Mouse (Mus musculus) liver, embryonic 15.5 days (tissue): ENCODE data around the gene Tmem245. TPM values are rescaled to one million over a fixed set of nuclear protein-coding genes. Genes with fewer than 3 reads are reported as not detected.
"Not testable (repeated sequence)": the region's sequence is repeated elsewhere in the genome, so short reads cannot be mapped to it uniquely, and the experiment has no call there.

Source experiments
- ATAC-seq: fragments of 200-750 bp; cut with Nextera tagmentation; 2 replicates; pipeline ENCODE4 v1.8.0; 2017; ENCODE audit warnings: moderate number of reproducible peaks, mild to moderate bottlenecking, moderate library complexity; ENCODE audit not compliant: insufficient read depth
- H3K27ac ChIP-seq: fragments of 300-500 bp; sonication (generic); replicated peaks from 2 replicates; pipeline ENCODE4 v1.5.1; 2015; ENCODE audit warnings: mild to moderate bottlenecking, inconsistent platforms
- H3K27me3 ChIP-seq: fragments of 300-500 bp; sonication (generic); 2 replicates; pipeline ENCODE4 v1.6.1; 2015; ENCODE audit warnings: mild to moderate bottlenecking, inconsistent platforms
- H3K36me3 ChIP-seq: fragments of 300-500 bp; sonication (generic); replicated peaks from 2 replicates; pipeline ENCODE4 v1.6.1; 2015; ENCODE audit warnings: moderate library complexity, mild to moderate bottlenecking, inconsistent platforms
- H3K4me1 ChIP-seq: fragments of 300-500 bp; sonication (generic); replicated peaks from 2 replicates; pipeline ENCODE4 v1.6.1; 2015; ENCODE audit warnings: inconsistent platforms
- H3K4me2 ChIP-seq: fragments of 300-500 bp; sonication (generic); 2 replicates; pipeline ENCODE4 v1.6.1; 2015; ENCODE audit warnings: moderate library complexity, mild to moderate bottlenecking, inconsistent platforms
- H3K4me3 ChIP-seq: fragments of 300-500 bp; sonication (generic); replicated peaks from 2 replicates; pipeline ENCODE4 v1.5.1; 2015; ENCODE audit warnings: mild to moderate bottlenecking, inconsistent platforms
- H3K9ac ChIP-seq: fragments of 300-500 bp; sonication (generic); 2 replicates; pipeline ENCODE4 v1.6.1; 2015; ENCODE audit warnings: moderate library complexity, mild to moderate bottlenecking, inconsistent platforms
- H3K9me3 ChIP-seq: fragments of 300-500 bp; sonication (generic); replicated peaks from 2 replicates; pipeline ENCODE4 v1.6.1; 2016; ENCODE audit warnings: inconsistent platforms
- WGBS: fragments of 180-500 bp; shearing (Covaris S2); methylation state at CpG from one replicate; pipeline ENCODE4 v1.1.7; 2015; ENCODE audit warnings: mixed read lengths; ENCODE audit not compliant: insufficient replicate concordance; 5-methylcytosine and 5-hydroxymethylcytosine counted together
- polyA plus RNA-seq: library from polyadenylated mRNA; unstranded; fragments of >200 nt; fragmentation: Nextera tagmentation; extraction: Ambion mirVana; gene quantifications from 2 replicates; pipeline ENCODE4 v1.2.1, GENCODE M21; 2015

The Tmem245 gene
- polyA plus RNA-seq, 1 experiment from 2014 or later, result 3.1 TPM

DNA sequence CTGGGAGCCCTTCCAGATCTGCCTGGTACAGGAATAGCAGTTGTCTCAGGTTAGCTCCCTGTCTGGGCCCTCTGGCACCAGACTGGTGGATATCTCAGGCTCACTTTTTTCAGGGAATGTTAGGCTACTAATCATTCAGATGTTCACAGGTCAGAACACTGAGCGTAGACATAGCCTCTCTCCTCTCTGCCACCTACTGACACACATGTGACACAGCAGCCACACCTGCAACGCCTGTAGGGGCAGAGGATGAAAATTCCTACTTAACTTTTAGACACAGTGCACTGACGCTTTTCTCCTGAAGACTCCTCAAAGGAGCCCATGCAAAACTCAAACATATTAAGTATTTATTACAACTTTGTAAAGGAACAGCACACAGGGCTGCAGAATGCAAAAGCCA lies 49.7 kb downstream of the Tmem245 start:
- Histone ChIP-seq H3K9ac (no peak overlapping the region), H3K4me2 (no peak overlapping the region), H3K9me3 (no peaks in the 10 kb centered on the region), H3K27me3 (no peaks in the 10 kb centered on the region), H3K4me1 (peaks cover 6% of the 10 kb centered on the region), H3K27ac (no peak overlapping the region), H3K4me3 (no peak overlapping the region), H3K36me3 (peaks cover 57% of the 10 kb centered on the region)
- ATAC-seq, result no peak
- WGBS, result 67% methylated on average over 3 of the region's 3 CpGs

DNA sequence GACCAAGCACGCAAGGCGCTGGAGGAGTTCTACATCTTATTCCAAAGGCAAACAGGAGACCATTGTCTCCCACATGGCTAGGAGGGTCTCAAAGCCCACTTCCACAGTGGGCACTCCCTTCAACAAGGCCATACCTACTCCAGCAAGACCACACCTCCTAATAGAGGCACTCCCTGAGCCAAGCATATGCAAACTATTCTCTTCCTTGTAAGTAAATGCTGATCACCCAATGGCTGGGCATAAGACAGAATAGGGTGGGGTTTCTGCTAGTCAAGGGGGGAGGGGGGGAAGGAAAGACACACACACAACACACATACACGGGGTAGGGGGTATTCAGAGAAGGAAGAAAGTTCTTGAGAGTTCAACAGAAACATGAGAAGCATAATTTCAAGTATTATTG lies 53.0 kb downstream of the Tmem245 start:
- H3K4me2 ChIP-seq, result no peak overlapping the region
- peaks cover 8% of the 10 kb centered on the region for H3K4me1 ChIP-seq
- no peaks in the 10 kb centered on the region for H3K27me3 ChIP-seq
- WGBS, result 79% methylated on average over 3 of the region's 3 CpGs
- H3K36me3 ChIP-seq, result peaks cover 55% of the 10 kb centered on the region
- no peaks in the 10 kb centered on the region for H3K9me3 ChIP-seq
- no peak for ATAC-seq
- H3K27ac ChIP-seq, result no peak overlapping the region
- H3K4me3 ChIP-seq, result no peak overlapping the region
- H3K9ac ChIP-seq, result no peak overlapping the region

DNA sequence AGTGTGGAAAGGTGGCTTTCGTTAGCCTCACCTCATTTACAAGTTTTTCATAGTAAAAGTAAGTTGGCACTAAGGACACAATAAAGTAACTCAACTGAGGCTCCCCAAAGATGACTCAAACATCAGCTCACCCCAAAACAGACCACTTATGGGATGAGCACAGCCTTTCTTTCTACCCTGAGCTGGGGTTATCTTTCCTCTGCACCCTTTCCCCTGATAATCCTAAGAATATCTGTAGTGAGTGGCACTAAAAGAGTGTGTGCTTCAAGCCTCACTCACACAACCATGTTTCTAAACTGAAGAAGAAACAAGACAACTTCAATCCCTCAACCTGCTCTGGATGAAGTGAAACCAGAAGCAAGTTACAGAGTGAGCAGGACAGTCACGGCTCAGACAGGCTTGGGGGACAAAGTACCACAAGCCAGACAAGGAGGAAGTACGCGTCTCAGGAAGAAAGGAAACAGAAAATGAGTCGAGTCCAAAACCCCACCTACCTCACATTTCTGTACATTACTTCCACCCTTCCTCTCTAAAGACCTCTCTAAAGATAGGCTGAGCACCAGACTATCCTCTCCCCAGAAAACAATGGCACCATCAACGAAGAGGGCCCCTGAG lies 54.6 kb downstream of the Tmem245 start:
- no peak for ATAC-seq
- H3K27ac ChIP-seq, result no peak overlapping the region
- H3K36me3 ChIP-seq, result peaks cover 50% of the 10 kb centered on the region
- H3K4me2 ChIP-seq, result peak overlapping the region; percentile 16; the same call in 1 of the 2 replicates
- no peak overlapping the region for H3K9ac ChIP-seq
- no peaks in the 10 kb centered on the region for H3K27me3 ChIP-seq
- H3K4me3 ChIP-seq, result no peak overlapping the region
- no peaks in the 10 kb centered on the region for H3K9me3 ChIP-seq
- peaks cover 8% of the 10 kb centered on the region for H3K4me1 ChIP-seq
- WGBS, result 39% methylated on average over 6 of the region's 6 CpGs

DNA sequence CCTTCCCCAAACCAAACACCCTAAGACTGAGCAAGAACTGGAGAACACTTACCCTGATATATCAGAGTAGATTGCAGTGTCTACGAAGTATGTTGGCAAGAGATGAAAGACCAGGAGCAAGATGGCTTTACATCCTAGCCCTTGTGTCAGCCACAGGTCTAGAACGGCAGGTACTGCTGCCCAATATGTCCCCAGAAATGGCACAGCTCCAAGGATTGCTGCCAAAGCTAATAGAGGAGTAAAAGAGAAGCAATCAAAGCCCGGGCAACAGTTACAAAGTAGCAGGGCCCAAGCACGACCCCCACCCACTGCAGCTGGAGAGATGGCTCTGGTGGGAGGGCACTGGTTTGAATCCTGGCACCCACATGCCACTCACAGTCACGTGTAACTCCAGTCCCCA lies 58.8 kb downstream of the Tmem245 start:
- no peak overlapping the region for H3K27ac ChIP-seq
- H3K36me3 ChIP-seq, result peaks cover 34% of the 10 kb centered on the region

DNA sequence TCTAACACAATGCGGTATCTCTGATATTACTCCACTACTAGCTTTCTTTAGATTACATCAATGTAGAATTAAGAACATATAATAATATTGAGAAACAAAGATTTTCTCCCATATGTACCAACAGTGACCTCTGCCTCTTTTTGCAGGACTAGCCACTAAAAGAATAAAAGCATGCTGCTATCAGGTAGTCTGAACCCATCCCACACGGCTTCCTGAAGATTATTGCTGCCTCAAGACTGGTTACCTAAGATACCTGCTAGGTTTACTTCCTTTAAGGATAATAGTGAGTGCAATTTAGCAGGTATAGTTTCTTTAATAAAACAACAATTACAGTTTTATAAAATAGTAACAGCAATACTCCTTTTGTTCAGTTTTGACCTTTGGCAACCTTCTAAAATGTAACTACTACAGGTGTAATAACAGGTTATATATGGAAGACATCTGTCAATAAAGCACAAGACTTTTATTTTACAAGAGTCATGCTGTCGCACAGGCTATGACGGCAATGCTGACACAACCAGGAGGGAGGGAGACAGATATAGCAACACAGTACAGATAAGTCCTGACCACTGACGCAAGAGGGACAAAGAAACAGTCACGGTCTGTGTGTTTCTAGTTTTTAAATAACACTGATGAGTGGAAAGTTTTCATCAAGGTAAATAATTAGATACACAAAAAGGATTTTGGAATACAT lies 60.8 kb downstream of the Tmem245 start:
- no peak overlapping the region for H3K27ac ChIP-seq
- ATAC-seq, result no peak
- 54% methylated on average over 6 of the region's 6 CpGs for WGBS
- H3K9me3 ChIP-seq, result no peaks in the 10 kb centered on the region
- H3K27me3 ChIP-seq, result no peaks in the 10 kb centered on the region
- H3K9ac ChIP-seq, result no peak overlapping the region
- H3K36me3 ChIP-seq, result peaks cover 40% of the 10 kb centered on the region
- no peak overlapping the region for H3K4me3 ChIP-seq
- H3K4me1 ChIP-seq, result no peaks in the 10 kb centered on the region
- no peak overlapping the region for H3K4me2 ChIP-seq

More for the DNA sequence above, 58.8 kb downstream of the Tmem245 start:
- no peak for ATAC-seq
- no peaks in the 10 kb centered on the region for H3K9me3 ChIP-seq
- WGBS, result 60% methylated on average over 5 of the region's 5 CpGs
- no peaks in the 10 kb centered on the region for H3K27me3 ChIP-seq
- H3K4me3 ChIP-seq, result no peak overlapping the region
- H3K9ac ChIP-seq, result no peak overlapping the region
- H3K4me2 ChIP-seq, result no peak overlapping the region
- peaks cover 8% of the 10 kb centered on the region for H3K4me1 ChIP-seq

DNA sequence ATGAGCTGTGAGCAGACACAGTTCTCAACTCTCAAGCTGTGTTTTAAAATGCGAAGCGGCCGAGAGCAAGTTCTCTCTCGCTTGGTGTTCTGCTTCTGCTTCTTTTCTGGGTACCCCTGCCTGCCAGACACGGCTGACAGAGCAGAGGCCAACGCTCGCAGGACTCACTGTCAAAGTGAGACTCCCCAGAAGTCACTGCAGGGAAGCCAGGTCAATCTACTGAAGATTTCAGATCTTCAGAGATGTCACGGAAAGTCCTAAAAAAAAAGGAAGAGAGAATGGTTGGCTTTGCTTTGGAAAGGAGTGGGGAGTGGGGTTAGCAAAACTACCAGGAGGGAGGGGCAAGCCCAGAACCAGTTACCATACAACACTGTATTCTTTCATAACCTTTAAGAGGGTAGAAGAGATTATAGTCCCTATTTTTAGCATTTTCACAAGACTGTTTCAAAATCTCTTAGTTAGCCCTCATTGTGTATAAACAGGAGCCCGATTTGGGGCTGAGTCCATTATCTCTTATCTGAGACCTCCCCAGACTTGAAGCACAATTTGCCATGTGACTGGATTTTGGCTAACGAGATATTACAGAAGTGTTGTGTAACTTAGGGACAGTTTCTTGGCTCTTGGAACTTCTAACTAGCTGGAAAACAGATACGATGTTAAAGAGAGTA lies 67.1 kb downstream of the Tmem245 start:
- no peak overlapping the region for H3K4me2 ChIP-seq
- no peak overlapping the region for H3K9ac ChIP-seq
- no peak overlapping the region for H3K27ac ChIP-seq
- 63% methylated on average over 11 of the region's 11 CpGs for WGBS
- no peak overlapping the region for H3K4me3 ChIP-seq
- H3K36me3 ChIP-seq, result peaks cover 22% of the 10 kb centered on the region; the same call in 1 of the 2 replicates
- no peak for ATAC-seq
- no peaks in the 10 kb centered on the region for H3K4me1 ChIP-seq
- H3K9me3 ChIP-seq, result no peaks in the 10 kb centered on the region
- H3K27me3 ChIP-seq, result no peaks in the 10 kb centered on the region

DNA sequence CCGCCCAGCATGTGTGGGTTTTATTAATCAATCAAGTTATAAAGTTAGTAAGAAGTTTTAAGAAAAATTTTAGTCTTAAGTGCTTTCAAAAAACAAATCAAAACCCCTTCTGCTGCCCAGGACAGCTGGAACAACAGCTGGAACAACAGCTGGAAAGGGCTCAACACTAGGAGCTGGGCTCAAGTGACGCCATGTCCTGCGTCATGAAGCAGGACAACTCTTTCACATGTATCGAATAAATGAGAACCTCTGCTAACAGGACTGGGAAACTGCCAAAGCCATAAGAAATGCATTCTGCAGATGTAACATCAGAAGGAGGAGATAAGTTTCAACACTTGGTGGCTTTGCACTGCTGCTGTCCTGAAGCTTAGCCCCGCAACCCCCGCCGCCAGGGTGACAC lies 68.3 kb downstream of the Tmem245 start:
- ATAC-seq, result no peak
- Histone ChIP-seq H3K9ac (no peak overlapping the region), H3K36me3 (peaks cover 22% of the 10 kb centered on the region), H3K4me2 (no peak overlapping the region), H3K4me3 (no peak overlapping the region), H3K9me3 (no peaks in the 10 kb centered on the region), H3K27me3 (no peaks in the 10 kb centered on the region), H3K27ac (no peak overlapping the region), H3K4me1 (no peaks in the 10 kb centered on the region)
- WGBS, result 89% methylated on average over 7 of the region's 7 CpGs

DNA sequence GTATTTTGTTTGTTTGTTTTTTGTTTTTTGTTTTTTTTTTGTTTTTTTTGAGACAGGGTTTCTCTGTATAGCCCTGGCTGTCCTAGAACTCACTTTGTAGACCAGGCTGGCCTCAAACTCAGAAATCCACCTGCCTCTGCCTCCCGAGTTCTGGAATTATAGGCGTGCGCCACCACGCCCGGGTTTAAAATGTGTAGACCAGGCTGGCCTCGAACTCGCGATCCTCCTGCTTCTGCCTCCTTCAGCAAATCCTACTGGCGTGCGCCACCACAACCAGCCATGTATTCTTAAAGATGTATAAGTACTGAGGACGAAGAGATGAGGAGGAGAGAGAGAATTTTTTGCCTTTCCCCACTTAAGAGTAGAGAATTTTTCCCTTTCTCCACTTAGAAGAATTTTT lies 76.7 kb downstream of the Tmem245 start:
- H3K4me1 ChIP-seq, ATAC-seq, H3K9ac ChIP-seq, H3K4me3 ChIP-seq, H3K4me2 ChIP-seq, H3K27me3 ChIP-seq, H3K9me3 ChIP-seq, H3K27ac ChIP-seq, H3K36me3 ChIP-seq: not testable (repeated sequence)
- WGBS, result 78% methylated on average over 11 of the region's 11 CpGs

DNA sequence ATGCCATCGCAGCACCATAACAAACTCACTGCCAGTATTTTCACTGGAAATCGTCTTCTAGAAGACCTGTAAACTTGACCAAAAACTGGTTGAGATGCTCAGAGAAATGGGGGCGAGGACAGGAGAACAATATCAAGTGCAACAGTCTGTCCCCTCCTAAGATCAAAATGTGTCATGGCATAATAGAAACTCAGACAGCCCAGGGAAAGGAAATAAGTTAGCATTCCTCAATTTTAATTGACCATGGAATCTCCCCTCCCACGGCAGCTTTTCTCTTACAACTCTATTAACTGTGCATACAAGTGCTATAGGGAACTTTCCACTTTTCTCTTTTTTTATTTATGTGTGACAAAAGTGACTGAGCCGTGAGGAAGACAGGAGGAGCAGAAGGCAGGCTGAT lies 79.5 kb downstream of the Tmem245 start:
- H3K27me3 ChIP-seq, result no peaks in the 10 kb centered on the region
- no peak overlapping the region for H3K9ac ChIP-seq
- H3K4me2 ChIP-seq, result no peak overlapping the region
- H3K4me1 ChIP-seq, result peaks cover 29% of the 10 kb centered on the region
- no peak for ATAC-seq
- WGBS, result 67% methylated on average over 5 of the region's 5 CpGs
- H3K4me3 ChIP-seq, result no peak overlapping the region
- no peaks in the 10 kb centered on the region; the same call in 1 of the 2 replicates for H3K36me3 ChIP-seq
- no peak overlapping the region for H3K27ac ChIP-seq
- H3K9me3 ChIP-seq, result no peaks in the 10 kb centered on the region

DNA sequence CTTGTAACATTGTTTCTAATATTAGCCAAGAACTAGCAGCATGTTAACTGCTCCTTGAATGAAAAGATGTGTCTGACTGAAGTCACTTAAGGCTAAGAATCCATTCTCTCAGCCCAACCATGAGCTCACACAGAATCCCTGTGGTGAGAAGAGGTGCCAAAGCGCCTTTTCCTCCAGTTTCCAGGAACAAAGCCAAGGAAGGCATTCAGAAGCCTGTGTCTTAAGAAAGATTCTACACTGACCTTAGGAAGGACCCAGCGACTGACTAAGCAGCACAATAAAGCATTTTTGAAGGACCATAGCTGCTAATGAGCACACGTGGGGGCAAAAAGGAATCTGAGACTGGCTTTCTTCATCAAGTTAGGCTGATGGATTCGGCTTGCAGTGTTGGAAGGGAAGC lies 81.3 kb downstream of the Tmem245 start:
- Histone ChIP-seq H3K4me1 (peaks cover 44% of the 10 kb centered on the region), H3K27me3 (no peaks in the 10 kb centered on the region), H3K27ac (peak overlapping the region; percentile 88), H3K4me3 (no peak overlapping the region), H3K9ac (no peak overlapping the region), H3K9me3 (no peaks in the 10 kb centered on the region), H3K36me3 (no peaks in the 10 kb centered on the region), H3K4me2 (no peak overlapping the region)
- ATAC-seq, result no peak
- 71% methylated on average over 4 of the region's 4 CpGs for WGBS

DNA sequence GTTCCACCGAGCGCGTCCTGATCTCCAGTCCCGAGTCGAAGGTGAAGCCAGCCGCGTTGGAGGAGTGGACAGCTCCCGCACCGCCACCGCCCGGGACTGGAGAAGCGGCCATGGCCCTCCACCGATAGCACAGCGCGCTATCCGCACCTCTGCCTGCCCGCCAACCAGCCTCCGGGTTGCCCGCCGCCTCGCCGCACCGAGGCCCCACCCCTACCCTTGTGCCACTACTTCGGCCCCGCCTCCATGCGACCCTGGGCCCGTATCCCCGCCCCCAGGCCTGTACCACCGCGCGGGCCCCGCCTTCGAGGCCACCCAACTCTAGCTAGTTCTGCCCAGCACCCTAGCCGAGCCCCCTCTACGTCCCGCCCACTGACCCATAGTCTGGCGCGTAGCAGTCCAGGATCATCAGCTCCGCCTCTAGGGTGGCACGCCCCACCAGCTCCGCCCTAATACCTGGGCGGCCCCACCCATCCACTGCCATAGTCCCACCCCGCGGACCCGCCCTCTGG lies 82.2 kb downstream of the Tmem245 start, which contains the start of gene Ctnnal1:
Ctnnal1 (minus strand) TSS at position 186 of the 509 bp plus-strand sequence.
- ATAC-seq, result peak; percentile 92
- peaks cover 47% of the 10 kb centered on the region for H3K4me1 ChIP-seq
- peak within 1 kb of the TSS; percentile 88 for H3K27ac ChIP-seq
- H3K27me3 ChIP-seq, result no peaks in the 10 kb centered on the region
- WGBS, result under 1% methylated on average over 45 of the region's 45 CpGs
- no peaks in the 10 kb centered on the region for H3K36me3 ChIP-seq
- no peaks in the 10 kb centered on the region for H3K9me3 ChIP-seq
- peak within 1 kb of the TSS; percentile 81 for H3K9ac ChIP-seq
- peak within 1 kb of the TSS; percentile 82 for H3K4me3 ChIP-seq
- peak within 1 kb of the TSS; percentile 98 for H3K4me2 ChIP-seq
